Mouse (Mus musculus) layer of hippocampus, postnatal 14 days (tissue): ENCODE data around the gene Ptpn3. TPM values are rescaled to one million over a fixed set of nuclear protein-coding genes. Genes with fewer than 3 reads are reported as not detected.
"Not testable (repeated sequence)": the region's sequence is repeated elsewhere in the genome, so short reads cannot be mapped to it uniquely, and the experiment has no call there.

Source experiments
- DNase-seq, 2 experiments: peaks; one replicate each; pipeline ENCODE4 v3.0.0; 2021 to 2022; ENCODE audit warnings: low spot score in 2 of 2, mixed read lengths in 1 of 2
- total RNA-seq, 2 experiments: library from RNA; stranded (reverse); gene quantifications; 2 replicates each; pipeline ENCODE4 v1.2.3; 2021

The Ptpn3 gene
- total RNA-seq, 2 experiments from 2014 or later, result 60.3 to 62.6 TPM

DNA sequence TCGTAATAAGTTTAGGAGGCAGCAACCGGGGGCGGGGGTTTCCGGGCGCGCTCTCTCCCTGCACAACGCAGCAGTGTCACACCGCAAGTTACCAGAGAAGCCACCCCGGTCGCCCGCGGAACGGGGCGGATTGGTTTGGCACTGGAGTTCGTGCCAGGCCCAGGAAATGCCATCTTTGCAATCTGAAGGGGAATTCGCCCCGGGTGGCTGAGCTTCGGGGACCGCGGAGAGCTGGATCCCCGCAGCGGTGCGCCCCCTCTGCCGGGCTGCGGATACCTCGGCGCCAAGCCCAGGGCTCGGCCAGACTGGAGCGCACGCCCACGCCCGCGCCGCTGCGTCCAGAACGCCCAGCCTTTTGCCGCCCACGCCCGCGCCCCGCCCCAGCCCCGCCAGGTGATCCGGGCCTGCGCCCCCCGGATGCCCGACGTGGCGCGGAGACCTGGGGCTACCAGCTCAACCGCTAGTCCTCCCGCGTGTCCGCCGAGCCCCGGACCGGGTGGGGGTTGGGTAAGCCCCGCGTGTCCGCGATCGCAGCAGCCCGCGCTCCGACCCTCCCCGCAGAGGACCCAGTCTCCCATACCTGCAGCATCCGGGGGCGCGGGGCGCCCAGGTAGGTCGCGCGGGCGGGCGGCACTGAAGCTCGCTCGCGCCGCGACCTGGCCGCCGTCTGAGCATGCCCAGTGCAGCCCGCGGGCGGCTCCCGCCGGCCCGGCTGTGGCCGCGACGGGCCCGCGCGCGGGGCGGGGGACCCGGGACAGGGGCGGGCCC is 1.8 kb downstream of the Ptpn3 start:
- DNase-seq, result peak; percentile 36 to 57

DNA sequence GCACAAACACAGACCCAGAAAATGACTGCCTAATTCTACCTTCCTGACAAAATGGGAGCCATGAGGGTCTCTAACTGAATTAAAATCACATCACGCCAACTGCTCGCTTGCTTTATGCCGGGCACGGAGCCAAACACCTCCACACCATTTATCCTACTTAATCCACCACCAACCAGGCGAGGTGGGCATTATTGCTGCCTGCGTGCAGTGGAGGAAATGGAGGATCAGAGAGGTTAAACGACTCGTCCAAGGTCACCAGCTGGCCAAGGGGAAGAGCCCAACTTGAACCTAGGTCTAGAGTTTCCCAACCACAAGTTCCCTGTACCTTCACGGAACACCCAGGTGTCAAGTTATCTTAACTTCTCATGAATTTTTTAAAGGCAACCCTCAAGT is 2.3 kb downstream of the Ptpn3 start:
- peak in 1 of 2 experiments; percentile 61 for DNase-seq

DNA sequence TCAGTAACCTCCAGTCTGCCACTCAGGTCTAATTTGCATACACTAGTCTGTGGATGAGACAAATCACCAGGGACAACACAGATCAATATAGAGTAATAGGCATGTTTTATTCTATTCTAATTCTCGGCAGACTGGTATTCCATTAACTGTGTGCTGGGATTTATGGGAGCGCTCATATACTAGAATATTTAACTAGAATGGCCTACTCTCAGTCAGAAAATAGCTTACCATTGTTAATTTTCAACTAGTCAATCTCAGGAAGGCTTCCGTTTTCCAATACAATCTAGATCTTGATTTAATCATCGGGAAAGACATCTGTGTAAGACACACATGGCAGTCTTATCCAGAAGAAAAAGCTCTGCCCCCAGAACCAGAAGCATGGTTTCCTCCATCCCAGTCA is 3.5 kb downstream of the Ptpn3 start:
- no peak for DNase-seq

DNA sequence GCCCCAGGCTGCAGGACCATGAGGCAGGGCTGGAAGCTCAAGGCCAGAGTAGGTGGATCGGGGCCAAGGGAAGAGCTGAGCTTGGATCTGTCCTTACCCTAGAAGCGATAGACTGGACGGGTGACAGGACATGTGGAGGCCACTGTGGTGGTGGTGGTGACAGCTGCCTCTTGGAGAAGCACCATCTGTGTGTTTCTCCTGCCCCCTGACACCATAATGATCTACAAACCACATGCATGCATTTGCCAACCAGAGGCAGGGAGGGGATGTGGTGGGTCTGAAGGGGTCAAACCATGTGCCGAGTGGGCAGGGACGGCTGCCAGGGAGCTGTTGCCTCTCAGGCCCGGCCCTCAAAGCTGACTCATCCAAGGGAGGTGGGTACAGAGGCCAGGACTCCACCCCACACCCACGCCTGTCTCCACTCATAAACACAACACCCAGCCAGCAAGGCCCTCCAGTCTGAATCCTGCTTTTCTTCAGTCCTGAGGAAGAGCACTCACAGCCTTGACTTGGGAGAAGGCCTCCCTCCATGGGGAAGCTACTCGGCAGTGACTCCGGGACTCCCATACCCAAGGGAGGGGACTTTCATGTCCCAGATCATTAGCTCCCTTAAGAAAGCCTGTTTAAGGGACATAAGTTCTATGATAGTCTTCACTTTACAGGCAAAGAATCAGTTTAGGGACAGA is 6.5 kb downstream of the Ptpn3 start:
- peak in 1 of 2 experiments; percentile 46 for DNase-seq

DNA sequence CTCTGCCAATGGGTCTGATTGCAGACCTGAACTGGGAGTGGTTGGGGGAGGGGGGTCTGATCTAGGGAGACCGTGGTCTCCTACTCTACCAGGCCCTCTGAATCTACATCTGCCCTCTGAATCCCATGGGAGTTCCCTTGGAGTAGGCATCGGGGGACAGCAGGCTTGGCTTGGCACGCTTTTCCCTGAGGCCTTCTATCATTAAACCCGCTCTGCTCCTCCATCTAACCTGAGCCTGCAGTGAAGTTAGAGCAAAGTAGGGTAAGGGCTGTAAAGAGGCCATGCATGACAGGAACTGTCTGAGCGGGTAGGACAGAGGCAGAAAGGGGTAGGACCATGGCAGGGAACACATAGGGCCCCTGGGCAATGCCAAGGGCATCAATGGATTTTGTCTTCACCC is 9.0 kb downstream of the Ptpn3 start:
- DNase-seq, result no peak

DNA sequence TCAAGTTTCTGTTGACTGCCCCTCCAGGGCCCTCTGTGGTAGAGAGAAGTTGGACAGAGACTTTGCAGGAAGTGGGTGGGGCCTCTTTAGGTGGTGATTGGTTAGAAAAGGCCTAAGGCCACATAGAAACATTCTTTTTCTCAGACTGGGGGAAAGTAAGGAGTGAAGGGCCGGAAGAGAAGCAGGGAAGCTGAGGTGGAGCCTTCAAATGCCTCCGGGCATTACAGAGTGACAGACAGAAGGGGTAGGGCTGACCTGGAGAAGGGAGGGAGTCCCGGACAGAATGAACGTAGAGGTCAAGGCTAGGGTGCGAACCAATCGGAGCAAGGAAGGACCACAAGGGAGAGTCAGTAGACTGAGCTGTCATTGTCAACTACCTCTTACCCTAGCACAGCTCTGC is 11.6 kb downstream of the Ptpn3 start:
- DNase-seq, result no peak

DNA sequence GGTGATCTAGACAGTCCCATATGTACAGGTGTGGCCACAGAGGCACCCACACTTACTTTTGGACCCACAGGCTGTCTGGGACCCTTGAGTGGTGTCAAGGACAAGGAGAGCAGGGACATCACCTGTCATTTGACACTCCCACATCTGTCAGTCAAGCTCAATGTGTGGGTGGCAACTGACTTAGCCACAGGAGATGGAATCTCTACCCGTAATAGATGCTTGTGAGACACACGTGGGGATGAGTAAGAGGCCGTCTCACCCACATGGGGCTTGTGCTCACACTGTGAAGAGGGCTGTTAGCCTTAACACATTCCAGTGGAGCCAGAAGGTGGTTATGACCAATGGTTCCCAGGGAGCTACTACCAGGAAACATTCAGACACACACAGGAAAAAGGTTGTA is 13.8 kb downstream of the Ptpn3 start:
- DNase-seq, result no peak

DNA sequence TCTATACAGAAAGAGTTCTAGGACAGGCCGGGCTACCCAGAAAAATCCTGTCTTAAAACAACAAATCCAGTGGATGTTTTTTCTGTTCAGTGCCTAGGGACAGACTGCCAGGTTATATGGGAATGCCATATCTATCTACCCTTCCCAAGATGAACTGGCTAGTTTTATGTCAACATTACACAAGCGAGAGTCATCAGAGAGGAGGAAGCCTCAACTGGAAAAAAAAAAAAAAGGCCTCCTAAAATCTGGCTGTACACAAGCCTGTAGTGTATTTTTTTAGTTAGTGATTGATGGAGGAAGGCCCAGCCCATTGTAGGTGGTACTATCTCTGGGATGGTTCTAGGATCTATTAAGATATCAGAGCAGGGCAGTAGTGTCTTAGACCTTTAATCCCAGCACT is 16.4 kb downstream of the Ptpn3 start:
- no peak for DNase-seq

DNA sequence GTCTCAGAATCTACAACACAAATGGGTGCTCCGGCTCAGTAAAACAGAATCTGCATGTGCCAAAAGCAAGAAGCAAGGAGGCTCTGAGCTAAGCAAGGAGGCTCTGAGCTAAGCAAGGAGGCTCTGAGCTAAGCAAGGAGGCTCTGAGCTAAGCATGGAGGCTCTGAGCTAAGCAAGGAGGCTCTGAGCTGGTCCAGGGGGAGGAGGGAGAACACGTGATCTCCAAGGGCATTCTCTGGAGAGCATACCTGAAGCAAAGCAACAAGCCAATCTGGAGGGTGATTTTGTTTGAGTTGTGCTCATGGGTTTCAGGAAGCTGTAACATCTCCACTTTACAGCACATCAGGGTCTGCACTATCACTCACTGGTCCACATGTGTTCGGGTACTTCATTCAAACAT is 18.4 kb downstream of the Ptpn3 start:
- DNase-seq, result no peak

DNA sequence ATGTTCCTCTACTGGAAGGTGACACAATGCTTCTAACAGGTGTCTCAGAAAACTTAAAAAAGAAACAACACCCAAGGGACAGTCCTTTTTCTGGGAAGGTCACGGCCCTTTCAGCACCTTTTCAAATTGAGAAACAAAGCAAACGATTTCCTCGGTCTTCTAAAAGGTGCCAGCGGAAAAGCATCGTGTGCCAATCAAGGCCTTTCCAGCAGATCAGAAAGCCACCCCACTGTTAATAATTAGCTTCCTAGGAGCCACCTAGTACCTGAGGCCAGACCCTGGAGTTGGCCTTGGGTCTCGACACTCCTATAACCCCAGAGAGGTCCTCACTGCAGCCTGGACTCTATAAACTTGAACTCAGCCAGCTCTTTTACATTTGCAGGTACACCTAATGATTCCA is 19.0 kb downstream of the Ptpn3 start:
- DNase-seq, result no peak

DNA sequence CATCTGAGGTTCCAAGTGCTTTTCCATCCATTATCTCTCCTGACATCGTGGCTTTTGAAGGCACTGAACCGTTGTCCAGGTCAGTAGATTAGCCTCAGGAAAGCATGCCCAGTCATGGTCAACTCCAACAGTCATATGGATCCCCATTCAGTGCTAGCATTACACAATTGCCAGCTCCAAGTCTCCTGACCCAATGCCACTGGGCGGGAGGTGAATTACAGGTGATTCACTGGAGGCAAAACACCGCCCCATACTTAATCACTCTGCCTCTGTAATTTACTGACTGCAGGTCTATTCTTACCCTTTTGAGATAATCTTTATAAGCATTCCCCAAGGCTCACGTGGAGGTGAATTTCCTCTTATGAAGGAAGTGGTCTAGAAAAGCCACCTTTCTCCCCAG is 19.5 kb downstream of the Ptpn3 start:
- no peak for DNase-seq

DNA sequence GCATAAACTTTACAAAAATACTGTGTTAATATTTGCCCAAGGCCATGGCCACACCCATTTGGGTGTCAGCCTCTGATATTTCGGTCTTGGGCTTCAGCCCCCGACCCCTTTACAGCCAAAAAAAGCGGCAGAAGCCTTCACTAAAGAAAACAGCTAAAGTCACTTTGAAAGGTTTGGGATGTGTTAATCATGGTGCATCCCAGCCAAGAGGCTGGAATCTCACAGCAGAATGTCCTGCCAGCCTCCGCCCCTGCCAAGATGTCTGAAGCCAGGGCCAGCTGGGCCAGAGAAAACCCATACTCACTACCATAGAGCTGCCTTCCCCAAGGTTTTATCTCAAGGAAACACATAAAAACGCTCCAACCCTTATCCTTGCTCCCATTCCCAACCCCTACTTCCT is 20.7 kb downstream of the Ptpn3 start:
- peak in 1 of 2 experiments; percentile 46 for DNase-seq

DNA sequence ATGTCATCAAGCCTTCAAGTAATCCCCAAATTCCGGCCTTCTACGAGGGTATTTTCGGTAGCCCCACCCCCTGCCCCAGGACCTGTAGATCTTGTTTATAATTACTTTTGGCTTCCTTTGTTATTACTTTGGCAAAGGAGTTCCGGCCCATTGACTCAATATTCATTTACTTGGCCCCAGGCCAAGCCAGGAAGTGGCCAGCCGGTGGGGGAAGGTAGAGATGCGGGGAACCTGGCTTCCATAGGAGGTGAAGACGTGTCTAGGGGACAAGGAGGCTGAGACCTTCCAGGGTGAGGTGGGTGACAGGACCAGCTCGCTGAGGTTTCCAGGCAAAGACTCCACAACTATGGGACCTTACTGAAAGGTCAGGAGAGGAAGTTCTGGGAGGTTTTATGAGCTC is 22.4 kb downstream of the Ptpn3 start:
- no peak for DNase-seq

DNA sequence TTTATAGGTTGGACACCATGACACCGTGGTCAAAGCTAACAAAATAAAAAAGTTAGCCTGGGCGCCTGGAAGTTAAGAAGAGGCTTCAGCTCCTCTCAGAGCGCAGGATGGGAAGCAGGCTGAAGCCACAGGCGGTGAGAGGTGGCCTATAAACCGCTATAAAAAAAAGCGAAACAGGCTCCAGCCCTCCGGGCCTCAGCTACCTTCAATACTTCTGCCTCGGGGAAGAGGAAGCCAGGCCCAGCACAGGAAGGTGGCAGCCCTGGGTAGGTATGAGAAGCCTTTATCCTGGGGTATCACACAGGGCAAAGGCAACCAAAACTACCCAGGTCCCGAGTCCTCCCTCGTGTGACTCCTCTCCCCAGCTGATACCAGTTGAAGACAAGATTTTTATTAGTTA is 22.8 kb downstream of the Ptpn3 start:
- DNase-seq, result no peak

DNA sequence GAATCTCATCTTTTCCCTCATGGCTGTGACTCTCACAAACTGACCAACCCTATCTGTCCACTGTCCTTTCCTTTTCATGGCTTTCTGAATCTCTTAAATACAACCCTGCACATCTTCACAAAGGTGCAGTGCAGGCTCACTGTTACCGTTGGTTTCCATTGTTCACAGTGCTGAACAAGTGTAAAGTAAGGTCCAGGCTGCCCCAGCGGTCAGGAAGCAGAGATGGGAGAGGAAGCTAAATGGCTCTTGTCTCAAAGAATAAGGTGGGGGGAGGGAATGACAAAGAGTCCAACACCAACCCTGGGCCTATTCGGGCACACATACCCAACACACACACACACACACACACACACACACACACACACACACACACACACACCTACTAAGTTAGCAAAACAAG is 24.0 kb downstream of the Ptpn3 start:
- DNase-seq, result no peak

DNA sequence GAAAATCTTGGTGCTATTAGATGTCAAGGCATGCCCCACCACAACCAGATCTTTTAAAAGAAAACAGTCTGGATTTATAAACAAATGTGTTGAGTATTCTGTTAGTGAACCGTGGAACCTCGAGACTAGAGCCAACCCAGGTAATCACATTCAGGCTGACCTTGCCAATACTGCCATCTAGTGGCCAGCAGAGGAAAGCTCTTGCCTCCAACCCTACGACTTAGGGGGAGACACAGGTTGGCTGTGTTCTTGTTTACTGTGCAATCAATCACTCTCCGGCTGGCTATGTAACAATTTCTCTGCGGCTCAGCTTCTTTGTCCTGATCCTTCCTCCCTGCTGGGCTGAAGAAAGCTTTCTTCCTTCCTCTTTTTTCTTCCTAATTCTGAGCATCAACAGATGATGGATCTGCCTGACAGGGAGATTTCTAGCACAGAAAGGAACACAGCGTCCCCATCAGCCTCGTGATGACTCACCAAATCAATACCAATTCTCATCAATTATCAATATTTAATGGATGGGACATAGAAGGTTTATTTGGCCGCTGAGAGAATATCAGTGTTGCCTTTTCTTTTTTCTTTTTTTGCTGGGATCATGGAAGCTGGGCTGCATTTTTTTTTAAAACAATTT is 26.4 kb downstream of the Ptpn3 start:
- DNase-seq, result peak; percentile 64 to 67

DNA sequence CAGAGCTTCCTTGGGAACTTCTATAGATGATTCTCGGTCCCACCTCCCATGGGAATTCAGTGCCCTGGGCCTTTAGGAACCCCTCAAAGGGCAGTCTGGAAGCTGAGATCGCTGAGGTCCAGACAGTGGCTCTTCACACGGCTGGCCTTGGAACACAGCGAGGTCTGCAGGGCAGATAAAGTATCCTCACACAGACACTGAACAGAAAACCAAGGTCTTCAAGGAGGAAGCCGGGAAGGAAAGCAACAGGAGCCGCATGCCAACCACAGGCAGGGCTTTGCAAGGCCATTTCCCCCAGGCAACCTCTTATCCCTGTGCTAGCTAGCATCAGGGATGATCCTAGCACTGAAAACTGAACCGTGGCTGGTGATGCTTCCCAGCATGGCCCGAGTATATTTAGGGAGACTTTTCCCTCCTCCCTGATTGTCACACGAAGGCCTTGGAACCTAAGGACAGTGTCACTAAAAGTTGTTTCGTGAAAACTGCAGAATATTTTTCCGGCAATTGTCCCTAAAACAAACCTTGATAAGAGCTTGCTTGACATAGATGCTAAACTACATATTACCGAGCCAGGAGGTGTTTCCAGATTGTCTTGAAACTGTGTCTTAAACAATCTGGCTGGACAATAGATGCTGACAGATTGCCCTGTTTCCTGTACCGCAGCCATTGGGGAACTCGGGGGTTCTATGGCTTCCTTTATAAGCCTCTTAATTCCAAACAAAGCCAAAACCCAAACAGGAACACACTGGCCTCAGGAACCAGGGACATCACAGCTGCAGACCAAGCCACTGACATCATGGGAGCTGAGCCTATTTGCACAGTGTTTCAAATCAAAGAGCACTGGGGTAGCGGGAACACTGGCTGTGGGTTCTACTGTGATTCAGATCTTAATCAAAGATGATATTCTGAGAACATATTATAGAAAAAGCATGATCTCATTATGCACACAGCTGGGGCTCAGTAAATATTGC is 27.8 kb downstream of the Ptpn3 start:
- DNase-seq, result no peak

DNA sequence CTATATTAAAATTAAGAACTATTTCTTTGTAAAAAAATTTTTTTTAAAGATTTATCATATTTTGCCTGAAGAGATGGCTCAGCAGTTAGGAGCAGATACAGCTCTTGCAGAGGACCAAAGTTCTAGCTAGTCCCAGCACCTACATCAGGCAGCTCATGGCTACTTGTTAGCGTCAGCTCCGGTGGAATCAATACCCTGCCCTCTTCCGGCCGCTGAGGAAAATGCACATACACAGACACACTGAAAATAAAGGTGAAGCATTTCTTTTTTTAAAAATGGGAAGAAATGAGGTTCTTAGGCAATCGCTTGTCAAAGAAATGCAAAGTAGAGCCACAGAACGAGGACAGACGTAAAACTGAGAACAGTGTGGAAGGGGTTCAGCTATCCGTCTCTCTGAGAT is 30.6 kb downstream of the Ptpn3 start:
- DNase-seq, result no peak

DNA sequence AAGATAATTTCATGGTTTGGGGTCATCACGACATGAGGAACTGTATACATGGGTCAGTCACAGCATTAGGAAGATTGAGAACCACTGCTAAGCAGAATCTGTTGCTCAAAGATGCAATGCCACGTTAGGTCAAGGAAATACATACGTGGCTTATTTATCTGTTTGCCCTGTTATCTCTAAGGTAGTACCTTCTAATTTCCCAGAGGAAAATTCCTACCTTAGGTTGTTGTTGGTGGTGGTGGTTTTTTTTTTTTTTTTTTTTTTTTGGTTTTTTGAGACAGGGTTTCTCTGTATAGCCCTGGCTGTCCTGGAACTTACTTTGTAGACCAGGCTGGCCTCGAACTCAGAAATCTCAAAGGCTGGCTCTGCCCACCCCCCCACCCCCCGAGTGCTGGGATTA is 31.1 kb downstream of the Ptpn3 start:
- DNase-seq, result not testable (repeated sequence)

DNA sequence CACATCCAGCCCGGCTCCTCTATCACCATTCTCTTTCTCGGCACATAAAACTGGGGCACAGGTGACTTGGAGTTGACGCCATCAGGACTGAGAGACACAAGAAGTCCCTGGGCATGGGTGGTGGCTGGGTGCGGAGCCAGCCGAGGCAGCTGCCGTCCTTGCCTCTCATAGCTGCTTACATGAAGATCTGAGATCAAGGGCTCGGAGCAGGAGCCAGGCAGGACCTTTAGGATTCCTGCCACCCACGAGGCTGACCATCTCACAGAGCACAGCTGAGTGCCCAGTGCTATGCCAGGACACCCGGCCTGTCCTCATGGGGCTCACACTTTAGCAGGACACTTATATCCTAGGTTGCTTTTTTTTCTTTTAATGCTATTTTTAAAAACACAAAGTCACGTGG is 32.3 kb downstream of the Ptpn3 start:
- no peak for DNase-seq

DNA sequence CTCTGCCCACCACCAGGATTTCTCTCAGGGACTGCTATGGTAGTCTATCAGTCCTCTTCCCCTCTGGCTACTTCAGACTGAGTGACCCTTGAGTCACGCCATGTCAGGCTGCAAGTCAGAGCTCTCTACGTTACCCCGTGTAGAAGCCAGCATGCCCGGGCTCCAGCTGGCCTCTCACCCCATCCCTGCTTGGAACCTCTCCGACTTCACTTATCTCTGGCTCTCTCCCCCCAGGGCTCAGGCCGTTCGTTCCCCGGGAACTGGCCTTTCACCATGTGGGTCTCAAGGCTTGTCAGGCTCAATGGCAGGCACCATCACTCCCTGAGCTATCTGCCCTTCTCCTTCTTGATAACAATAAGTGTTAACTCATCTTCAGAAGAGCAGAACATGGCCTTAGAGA is 33.3 kb downstream of the Ptpn3 start:
- DNase-seq, result no peak
